Mouse (Mus musculus) cerebellum, adult 11-12 months (tissue): ENCODE data around the gene Cplane1.
A peak's percentile ranks its signal among the peaks of the same experiment; 100 is the strongest.
"Not testable (repeated sequence)": the region's sequence is repeated elsewhere in the genome, so short reads cannot be mapped to it uniquely, and the experiment has no call there.

Experiments used
- DNase-seq: peaks from one replicate; pipeline ENCODE4 v3.0.0; 2022

Cplane1 gene

DNA sequence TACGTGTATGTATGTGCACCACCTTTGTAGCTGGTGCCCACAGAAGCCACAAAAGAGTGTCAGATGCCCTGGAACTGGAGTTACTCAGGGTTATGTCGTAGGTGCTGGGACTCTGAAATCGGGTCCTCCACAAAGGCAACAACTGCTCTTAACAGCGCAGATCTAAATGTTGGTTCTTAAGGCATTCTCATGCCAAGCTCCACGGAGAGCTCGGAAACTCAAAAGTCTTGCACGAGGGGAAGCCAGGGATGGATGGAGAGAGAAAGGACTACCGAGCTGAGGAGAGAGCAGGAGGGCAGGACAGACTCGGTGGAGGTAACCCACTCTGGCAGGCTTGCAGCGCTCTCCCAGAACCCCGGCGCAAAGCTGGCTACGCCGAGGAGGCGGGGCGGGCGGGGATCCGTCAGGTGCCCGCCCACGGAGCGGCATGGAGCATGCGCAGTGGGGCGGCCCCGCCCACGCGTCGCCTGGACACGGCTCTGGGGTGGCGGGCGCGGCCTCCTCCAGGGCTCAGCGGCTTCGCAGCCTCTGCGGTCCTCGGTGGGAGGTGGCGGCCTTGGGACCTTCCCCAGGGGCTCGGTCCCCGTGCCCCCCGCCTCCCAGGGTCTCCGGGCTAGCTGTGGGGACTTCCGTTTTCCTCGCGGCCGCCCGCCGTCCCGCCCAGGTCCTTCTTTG is at the start of gene Cplane1:
TSS of gene Cplane1 (plus strand) at position 516 of the 675 bp plus-strand sequence.
- DNase-seq, result peak; percentile 92

DNA sequence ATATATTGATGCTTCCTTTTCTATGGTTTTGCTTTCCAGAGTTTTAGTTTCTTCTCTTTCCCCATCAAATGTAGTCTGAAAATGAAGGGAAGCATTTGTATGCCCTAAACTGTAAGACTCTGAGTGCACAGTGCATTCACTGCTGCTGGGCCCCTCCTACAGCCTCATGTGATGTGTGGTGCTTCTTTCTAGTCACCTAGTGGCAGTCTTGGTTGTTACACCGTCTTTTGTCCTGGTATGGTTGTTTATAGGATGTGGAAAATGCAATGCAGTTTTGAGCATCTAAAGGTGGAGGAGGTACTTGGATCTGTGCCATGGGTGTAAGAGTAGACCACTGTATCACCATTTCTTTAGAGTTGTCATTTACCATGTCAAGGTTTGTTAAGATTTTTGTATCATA is 39.6 kb upstream of the Cplane1 start:
- DNase-seq, result no peak

- DNase-seq, result no peak
Observed at GRCm38 (mm10) chr15:8131268-8131667, 37.6 kb upstream of the Cplane1 start.

GRCm38 (mm10) chr15:8131761-8132160 is 37.1 kb upstream of the Cplane1 start:
- DNase-seq, result no peak

- DNase-seq, result no peak
Observed at GRCm38 (mm10) chr15:8135606-8136005, 33.3 kb upstream of the Cplane1 start.

DNA sequence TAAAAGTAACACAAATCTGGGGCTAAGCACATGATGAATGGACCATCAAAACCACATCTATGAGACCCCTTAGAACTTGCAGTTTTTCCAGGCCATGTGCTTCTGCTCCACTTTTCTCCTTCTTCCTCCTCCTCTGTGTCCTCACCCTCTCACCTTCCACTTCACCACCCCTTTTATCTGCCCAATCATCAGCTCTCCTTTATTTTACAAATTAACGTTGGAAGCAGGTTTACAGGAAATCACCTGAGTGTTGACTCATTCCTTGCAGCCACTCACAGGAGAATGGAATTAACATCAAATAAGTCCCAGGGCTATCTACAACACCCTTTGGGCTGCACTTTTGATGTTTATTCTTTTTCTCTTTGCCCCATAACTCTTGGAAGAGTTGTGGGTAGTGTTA is 7.1 kb upstream of the Cplane1 start:
- no peak for DNase-seq

- DNase-seq, result no peak
Observed at GRCm38 (mm10) chr15:8169266-8169746, 400 bp downstream of the Cplane1 start.

GRCm38 (mm10) chr15:8189563-8189962 is 20.7 kb downstream of the Cplane1 start:
- DNase-seq, result no peak

GRCm38 (mm10) chr15:8190435-8190834 is 21.5 kb downstream of the Cplane1 start:
- no peak for DNase-seq

DNA sequence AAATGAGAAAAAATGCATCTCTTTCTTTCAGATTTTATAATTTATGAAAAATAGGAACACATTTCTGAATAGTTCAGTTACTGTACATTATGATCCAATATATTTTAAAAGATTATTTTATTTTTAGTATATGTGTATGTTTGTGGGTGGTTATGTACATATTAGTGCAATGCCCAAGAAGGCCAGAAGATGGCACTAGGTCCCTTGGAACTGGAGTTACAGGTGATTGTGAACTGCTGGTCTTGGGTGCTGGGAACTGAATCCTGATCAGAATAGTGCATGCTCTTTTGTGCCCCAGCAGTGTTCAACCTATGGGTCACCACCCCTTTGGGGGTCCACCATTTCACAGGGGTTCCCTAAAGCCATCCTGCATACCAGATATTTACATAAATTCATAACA is 31.4 kb downstream of the Cplane1 start:
- no peak for DNase-seq

GRCm38 (mm10) chr15:8208362-8208761 is 39.5 kb downstream of the Cplane1 start:
- DNase-seq, result no peak

GRCm38 (mm10) chr15:8214811-8215210 is 45.9 kb downstream of the Cplane1 start:
- no peak for DNase-seq

DNA sequence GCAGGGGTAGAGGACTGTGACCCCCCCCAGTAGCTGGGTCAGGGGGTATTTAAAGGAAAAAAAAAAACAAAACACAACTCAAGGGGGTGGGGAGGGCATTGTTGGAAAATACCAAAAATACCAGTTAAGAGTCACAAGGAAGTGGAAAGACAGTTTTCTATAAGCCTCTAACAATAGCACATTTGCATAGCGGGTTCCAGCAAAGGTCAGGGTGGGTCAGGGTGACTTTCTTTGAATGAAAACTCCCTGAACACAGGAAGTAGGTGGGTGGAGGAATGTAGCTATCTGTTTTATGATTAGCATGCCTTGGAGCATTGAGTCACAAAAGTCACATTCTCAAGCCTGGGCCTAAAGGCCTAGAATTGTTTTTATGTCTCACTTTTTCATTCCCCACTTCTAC is 65.3 kb downstream of the Cplane1 start:
- DNase-seq, result not testable (repeated sequence)

- DNase-seq, result no peak
Observed at GRCm38 (mm10) chr15:8265946-8266345, 97.0 kb downstream of the Cplane1 start.

DNA sequence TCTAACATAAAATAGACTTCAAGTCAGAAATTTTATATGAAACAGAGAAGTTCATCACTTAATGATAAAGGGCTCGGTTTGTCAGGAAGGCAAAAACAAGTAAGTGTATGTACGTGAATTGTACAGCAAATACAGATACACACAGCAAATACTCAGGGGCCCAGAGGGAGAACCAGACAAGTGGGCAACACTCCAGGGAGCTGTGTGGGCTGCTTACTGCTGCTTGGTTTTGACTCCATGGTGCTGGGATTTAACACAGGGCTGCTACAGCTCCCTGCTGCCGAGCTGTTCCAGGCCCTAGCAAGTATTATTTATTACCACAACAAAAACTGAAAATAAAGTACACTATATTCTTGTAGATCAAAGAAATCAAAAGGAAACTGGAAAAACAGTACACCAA is 98.3 kb downstream of the Cplane1 start:
- DNase-seq, result no peak

DNA sequence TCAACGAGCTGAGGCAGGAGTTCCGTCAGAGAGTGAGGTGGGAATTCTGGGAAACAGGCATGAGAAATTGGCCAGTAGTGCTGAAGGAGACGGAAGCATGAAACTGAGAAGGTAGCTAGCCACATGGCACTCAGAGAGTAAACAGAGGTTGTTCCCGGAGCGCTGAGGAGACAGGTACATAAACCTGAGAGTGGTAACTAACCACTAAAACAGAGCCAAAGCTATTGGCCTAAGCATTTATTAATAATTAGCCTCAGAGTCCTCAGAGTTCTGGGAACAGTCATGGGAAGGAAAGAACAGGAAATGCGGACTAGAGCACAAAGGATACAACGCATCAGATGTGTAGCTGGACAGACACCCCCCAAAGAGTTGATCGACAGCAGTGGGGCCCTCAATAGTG is 99.3 kb downstream of the Cplane1 start:
- no peak for DNase-seq

- DNase-seq, result no peak
Observed at GRCm38 (mm10) chr15:8271952-8272351, 103.0 kb downstream of the Cplane1 start.

- DNase-seq, result not testable (repeated sequence)
Observed at GRCm38 (mm10) chr15:8277916-8278315, 109.0 kb downstream of the Cplane1 start.

- DNase-seq, result no peak
Observed at GRCm38 (mm10) chr15:8279320-8279779, 110.4 kb downstream of the Cplane1 start.

DNA sequence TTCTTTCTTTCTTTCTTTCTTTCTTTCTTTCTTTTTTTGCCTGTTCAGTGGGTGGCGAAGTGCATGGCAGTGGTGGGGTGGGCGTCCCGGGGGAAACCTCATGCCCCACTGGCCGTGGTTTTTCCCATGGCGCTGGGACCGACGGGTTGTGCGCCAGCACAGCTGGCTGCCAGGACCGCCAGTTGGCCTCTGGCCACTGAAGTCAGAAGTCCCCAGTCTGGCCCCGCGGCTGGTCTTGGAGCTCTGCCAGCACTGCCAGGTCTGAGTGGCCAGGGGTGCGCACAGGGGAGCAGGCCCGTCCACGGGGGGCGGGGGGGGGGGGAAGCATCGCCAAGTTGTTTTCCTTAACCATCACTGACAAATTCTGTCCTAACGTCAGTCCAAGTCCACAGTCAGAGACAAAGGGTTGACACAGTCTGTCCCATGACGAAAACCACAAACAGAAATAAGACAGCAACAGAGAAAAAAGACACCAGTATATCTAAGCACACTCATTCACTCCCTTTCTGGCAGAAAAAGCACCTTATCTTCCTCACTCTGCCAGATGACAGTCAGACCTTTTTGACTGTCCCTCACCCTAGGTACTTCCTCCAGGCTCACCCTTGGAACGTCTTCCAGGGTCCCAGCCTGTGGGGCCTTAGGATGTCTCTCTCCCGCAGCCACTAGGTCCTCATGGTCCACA is 111.2 kb downstream of the Cplane1 start:
- DNase-seq, result peak; percentile 27

- DNase-seq, result peak; percentile 43
Observed at GRCm38 (mm10) chr15:8281701-8282100, 112.8 kb downstream of the Cplane1 start.

GRCm38 (mm10) chr15:8282155-8282554 is 113.2 kb downstream of the Cplane1 start:
- DNase-seq, result no peak

- DNase-seq, result no peak
Observed at GRCm38 (mm10) chr15:8291251-8291650, 122.3 kb downstream of the Cplane1 start.

GRCm38 (mm10) chr15:8294150-8294549 is 125.2 kb downstream of the Cplane1 start:
- DNase-seq, result no peak
